Mouse (Mus musculus) kidney, embryonic 15.5 days (tissue): ENCODE measurements around the gene Zp3. TPM values are rescaled to one million over a fixed set of nuclear protein-coding genes. Genes with fewer than 3 reads are reported as not detected.

Experiments
- polyA plus RNA-seq: library from polyadenylated mRNA; unstranded; fragments of >200 nt; fragmentation: Nextera tagmentation; extraction: Ambion mirVana; gene quantifications from 2 replicates; pipeline ENCODE4 v1.2.1, GENCODE M21; 2015

Gene Zp3
- polyA plus RNA-seq, 1 experiment from 2014 or later: 0.30 TPM

Other genes with a start within 250 kb of the Zp3 start
- gene Tmem120a, start 235.7 kb upstream of the Zp3 start, polyA plus RNA-seq: 64.2 and 68.1 TPM in 2 replicates
- 0.17 and 0.39 TPM in 2 replicates for gene Styxl1, start 201.7 kb upstream of the Zp3 start, polyA plus RNA-seq
- 568 and 588 TPM in 2 replicates for gene Mdh2, start 201.6 kb upstream of the Zp3 start, polyA plus RNA-seq
- gene Srrm3, start 173.2 kb upstream of the Zp3 start, polyA plus RNA-seq: 0.55 and 1.2 TPM in 2 replicates
- 70.0 and 72.9 TPM in 2 replicates for gene Hspb1, start 92.2 kb upstream of the Zp3 start, polyA plus RNA-seq
- 179 and 189 TPM in 2 replicates for gene Ywhag, start 45.5 kb upstream of the Zp3 start, polyA plus RNA-seq
- 9.6 and 10.1 TPM in 2 replicates for gene Ssc4d, start 5.6 kb upstream of the Zp3 start, polyA plus RNA-seq
- gene Dtx2, start 14.7 kb downstream of the Zp3 start, polyA plus RNA-seq: 29.4 and 29.9 TPM in 2 replicates
- gene Upk3b, start 58.4 kb downstream of the Zp3 start, polyA plus RNA-seq: 2.6 and 5.9 TPM in 2 replicates
- 2.8 and 3.2 TPM in 2 replicates for gene Upk3bl, start 74.4 kb downstream of the Zp3 start, polyA plus RNA-seq
- gene Rasa4, start 103.8 kb downstream of the Zp3 start, polyA plus RNA-seq: 15.4 and 18.5 TPM in 2 replicates
- 249 and 260 TPM in 2 replicates for gene Polr2j, start 136.5 kb downstream of the Zp3 start, polyA plus RNA-seq
- gene Lrwd1, start 156.0 kb downstream of the Zp3 start, polyA plus RNA-seq: 33.6 and 40.2 TPM in 2 replicates
- 15.7 and 16.9 TPM in 2 replicates for gene Alkbh4, start 156.0 kb downstream of the Zp3 start, polyA plus RNA-seq
- gene Orai2, start 190.6 kb downstream of the Zp3 start, polyA plus RNA-seq: 6.0 and 6.3 TPM in 2 replicates
- gene Prkrip1, start 218.9 kb downstream of the Zp3 start, polyA plus RNA-seq: 50.8 and 51.3 TPM in 2 replicates